Mouse (Mus musculus) kidney, embryonic 15.5 days (tissue): Measurements from ENCODE around the gene Stk11ip. TPM values are rescaled to one million over a fixed set of nuclear protein-coding genes. Genes with fewer than 3 reads are reported as not detected.

Source experiments
- ATAC-seq: fragments of 200-750 bp; cut with Nextera tagmentation; replicated peaks from 2 replicates; pipeline ENCODE4 v1.8.0; 2017; ENCODE audit warnings: moderate TSS enrichment; ENCODE audit not compliant: low FRiP score
- H3K27ac ChIP-seq: fragments of 300-500 bp; sonication (generic); 2 replicates; pipeline ENCODE4 v1.5.1; 2015; ENCODE audit warnings: mild to moderate bottlenecking, inconsistent platforms
- H3K27me3 ChIP-seq: fragments of 300-500 bp; sonication (generic); 2 replicates; pipeline ENCODE4 v1.6.1; 2015; ENCODE audit warnings: inconsistent platforms
- H3K36me3 ChIP-seq: fragments of 300-500 bp; sonication (generic); 2 replicates; pipeline ENCODE4 v1.6.1; 2015; ENCODE audit warnings: inconsistent platforms
- H3K4me1 ChIP-seq: fragments of 300-500 bp; sonication (generic); 2 replicates; pipeline ENCODE4 v1.6.1; 2015; ENCODE audit warnings: inconsistent platforms
- H3K4me2 ChIP-seq: fragments of 300-500 bp; sonication (generic); 2 replicates; pipeline ENCODE4 v1.6.1; 2015; ENCODE audit warnings: moderate library complexity, mild to moderate bottlenecking, inconsistent platforms
- H3K4me3 ChIP-seq: fragments of 300-500 bp; sonication (generic); replicated peaks from 2 replicates; pipeline ENCODE4 v1.5.1; 2015; ENCODE audit warnings: mild to moderate bottlenecking, inconsistent platforms
- H3K9ac ChIP-seq: fragments of 300-500 bp; sonication (generic); 2 replicates; pipeline ENCODE4 v1.6.1; 2015; ENCODE audit warnings: mild to moderate bottlenecking, inconsistent platforms
- H3K9me3 ChIP-seq: fragments of 300-500 bp; sonication (generic); replicated peaks from 2 replicates; pipeline ENCODE4 v1.6.1; 2016; ENCODE audit warnings: inconsistent platforms
- WGBS: fragments of 180-500 bp; shearing (Covaris S2); methylation state at CpG from one replicate; pipeline ENCODE4 v1.1.7; 2015; ENCODE audit warnings: mixed read lengths; 5-methylcytosine and 5-hydroxymethylcytosine counted together
- polyA plus RNA-seq: library from polyadenylated mRNA; unstranded; fragments of >200 nt; fragmentation: Nextera tagmentation; extraction: Ambion mirVana; gene quantifications from 2 replicates; pipeline ENCODE4 v1.2.1, GENCODE M21; 2015

Stk11ip gene
- polyA plus RNA-seq, 1 experiment from 2014 or later = 26.5 TPM

DNA sequence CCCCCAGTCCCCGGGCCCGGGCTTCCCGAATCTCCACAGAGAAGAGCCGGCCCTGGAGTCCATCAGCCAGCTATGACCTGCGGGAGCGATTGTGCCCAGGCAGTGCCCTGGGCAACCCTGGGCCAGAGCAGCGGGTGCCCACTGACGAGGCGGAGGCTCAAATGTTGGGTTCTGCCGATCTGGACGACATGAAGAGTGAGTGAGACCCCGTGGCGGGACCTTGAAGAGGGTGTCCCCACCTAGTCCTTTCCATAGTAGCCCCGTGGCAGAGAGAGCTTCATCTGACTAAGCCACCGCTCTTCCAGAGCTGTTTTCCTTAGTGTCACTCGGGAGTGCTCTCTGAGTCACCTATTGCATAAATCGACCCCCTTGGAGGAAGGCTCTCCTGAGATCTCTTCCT, 27.5 kb downstream of the Stk11ip start:
- peaks cover 48% of the 10 kb centered on the region for H3K36me3 ChIP-seq
- H3K27ac ChIP-seq = no peak overlapping the region
- H3K4me2 ChIP-seq = no peak overlapping the region
- H3K27me3 ChIP-seq = 0 out of 2 replicates have a peak, but pooled peaks cover 7% of the 10 kb centered on the region
- H3K9ac ChIP-seq = no peak overlapping the region
- H3K4me1 ChIP-seq = peaks cover 22% of the 10 kb centered on the region
- H3K4me3 ChIP-seq = no peak overlapping the region
- WGBS = 88% methylated on average over 17 of the region's 17 CpGs
- no peaks in the 10 kb centered on the region for H3K9me3 ChIP-seq
- ATAC-seq = no peak

DNA sequence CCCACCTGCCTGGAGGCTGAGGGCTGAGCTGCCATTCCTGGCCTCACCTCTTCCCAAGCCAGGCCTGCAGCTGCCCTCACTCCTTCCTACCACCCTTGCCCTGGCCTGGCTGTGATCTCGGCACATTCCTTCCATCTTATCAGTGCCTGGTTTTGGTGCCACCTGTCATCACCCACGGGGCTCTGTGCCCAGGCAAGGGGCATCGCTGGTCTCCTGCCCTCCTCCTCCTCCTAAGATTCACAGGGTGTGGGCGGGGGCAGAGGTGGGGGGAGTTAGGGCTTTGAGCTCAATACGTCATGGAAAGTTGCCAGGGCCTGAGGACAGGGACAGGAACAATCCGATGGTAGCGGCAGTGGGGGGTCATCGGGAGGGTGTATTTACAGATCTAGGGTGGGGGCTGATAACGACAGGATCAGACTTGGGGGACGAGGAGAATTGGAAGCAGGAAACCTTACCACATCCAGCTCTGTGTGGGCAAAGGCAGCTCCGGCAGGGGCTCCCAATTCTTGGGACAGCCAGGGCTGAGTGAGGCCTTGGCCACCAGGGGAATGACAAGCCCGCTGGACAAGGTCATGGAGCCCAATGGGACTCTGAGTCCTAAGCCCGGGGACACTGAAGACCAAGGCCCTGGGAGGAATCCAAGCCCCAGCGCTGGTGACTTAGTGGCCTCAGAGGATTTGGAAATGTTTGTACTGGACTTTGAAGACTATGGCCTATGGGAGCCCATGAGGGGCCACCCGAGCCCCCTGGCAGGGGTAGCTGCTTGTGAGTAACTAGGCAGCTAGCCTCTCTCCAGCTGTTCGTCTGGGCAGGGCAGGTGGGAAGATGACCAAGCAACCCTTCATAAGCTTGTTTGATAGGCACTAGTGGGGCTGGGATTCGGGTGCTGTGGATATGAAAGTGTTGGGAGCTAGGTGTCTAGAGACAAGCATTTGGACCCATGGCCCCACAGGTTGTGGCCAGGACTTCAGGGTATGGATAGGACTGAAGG, 28.3 kb downstream of the Stk11ip start:
- ATAC-seq = no peak
- Histone ChIP-seq H3K4me1 (peaks cover 22% of the 10 kb centered on the region), H3K27me3 (0 out of 2 replicates have a peak, but pooled peaks cover 7% of the 10 kb centered on the region), H3K9me3 (no peaks in the 10 kb centered on the region), H3K36me3 (peaks cover 55% of the 10 kb centered on the region), H3K9ac (no peak overlapping the region), H3K4me3 (no peak overlapping the region), H3K4me2 (no peak overlapping the region), H3K27ac (no peak overlapping the region)
- WGBS = 85% methylated on average over 17 of the region's 17 CpGs

DNA sequence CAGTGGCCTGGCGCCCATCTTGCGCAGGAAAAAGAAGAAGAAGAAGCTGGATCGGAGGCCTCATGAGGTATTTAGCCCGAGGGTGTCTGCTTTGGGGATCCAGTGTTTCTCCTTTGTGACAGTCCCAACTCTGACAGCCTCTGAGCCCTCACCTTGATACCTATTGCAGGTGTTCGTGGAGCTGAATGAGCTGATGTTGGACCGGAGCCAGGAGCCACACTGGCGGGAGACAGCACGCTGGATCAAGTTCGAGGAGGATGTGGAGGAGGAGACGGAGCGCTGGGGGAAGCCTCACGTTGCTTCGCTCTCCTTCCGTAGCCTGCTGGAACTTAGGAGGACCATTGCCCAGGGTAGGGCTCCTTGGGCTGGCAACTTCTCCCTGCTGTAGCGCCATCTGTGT, 29.3 kb downstream of the Stk11ip start:
- peaks cover 65% of the 10 kb centered on the region for H3K36me3 ChIP-seq

DNA sequence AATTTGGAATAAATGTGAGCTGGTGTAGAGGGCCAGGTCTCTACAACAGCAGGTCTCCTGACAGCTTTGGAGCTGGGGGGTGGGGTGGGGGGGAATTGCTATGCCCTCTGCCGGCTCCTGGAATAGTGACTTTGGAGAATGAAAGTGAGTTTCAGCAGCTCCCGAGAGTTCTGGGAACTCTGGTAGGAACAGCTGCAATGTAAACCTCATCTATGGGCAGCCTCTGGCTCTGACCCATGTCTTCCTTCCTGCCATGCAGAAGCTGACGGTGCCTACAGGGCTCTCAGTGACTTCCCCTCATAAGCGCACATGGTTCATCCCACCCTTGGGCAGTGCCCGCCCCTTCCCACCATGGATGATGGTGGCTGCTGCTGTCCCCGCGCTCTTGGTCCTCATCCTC, 34.4 kb downstream of the Stk11ip start:
- Histone ChIP-seq H3K9ac (no peak overlapping the region), H3K36me3 (peaks cover 66% of the 10 kb centered on the region), H3K27me3 (no peaks in the 10 kb centered on the region), H3K4me3 (no peak overlapping the region), H3K9me3 (no peaks in the 10 kb centered on the region), H3K27ac (no peak overlapping the region), H3K4me2 (no peak overlapping the region), H3K4me1 (peaks cover 15% of the 10 kb centered on the region)
- WGBS = 87% methylated on average over 7 of the region's 7 CpGs
- no peak for ATAC-seq

More for the DNA sequence above, 29.3 kb downstream of the Stk11ip start:
- H3K4me2 ChIP-seq = no peak overlapping the region
- 0 out of 2 replicates have a peak, but pooled peaks cover 7% of the 10 kb centered on the region for H3K27me3 ChIP-seq
- H3K27ac ChIP-seq = no peak overlapping the region
- WGBS = 74% methylated on average over 15 of the region's 15 CpGs
- H3K9me3 ChIP-seq = no peaks in the 10 kb centered on the region
- no peak overlapping the region for H3K4me3 ChIP-seq
- peaks cover 19% of the 10 kb centered on the region for H3K4me1 ChIP-seq
- ATAC-seq = no peak
- no peak overlapping the region for H3K9ac ChIP-seq

DNA sequence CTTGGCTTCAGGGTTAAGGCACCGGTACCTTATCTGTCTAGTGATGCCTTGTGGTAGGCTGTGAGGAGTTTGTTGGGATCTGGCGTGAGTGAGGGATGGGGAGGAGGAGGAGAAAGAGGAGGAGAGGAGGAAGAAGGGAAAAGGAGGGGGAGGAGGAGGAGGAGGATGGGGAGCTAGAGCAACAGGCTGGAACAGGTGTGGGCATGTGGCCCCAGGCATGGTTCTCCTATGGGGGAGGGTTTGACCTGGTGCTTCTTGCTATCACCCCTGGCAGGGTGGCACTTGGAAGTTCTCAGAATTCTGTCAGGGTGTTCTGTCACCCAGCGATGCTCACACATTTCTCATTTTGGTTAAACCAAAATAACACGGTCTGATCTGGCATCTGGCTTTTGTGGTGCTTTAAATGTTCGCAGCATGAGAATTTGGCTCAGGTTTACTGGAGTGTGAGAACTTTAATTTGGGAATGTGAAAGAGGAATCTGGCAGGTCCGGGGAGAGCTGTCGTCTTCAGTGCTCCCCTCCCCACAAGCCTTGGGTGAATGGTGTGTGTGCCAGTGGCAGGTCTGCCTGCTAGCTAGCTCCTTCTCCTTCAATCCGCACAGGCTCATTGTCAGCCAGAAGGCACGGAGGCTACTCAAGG, 34.9 kb downstream of the Stk11ip start:
- H3K9ac ChIP-seq = no peak overlapping the region
- H3K9me3 ChIP-seq = no peaks in the 10 kb centered on the region
- 84% methylated on average over 9 of the region's 9 CpGs for WGBS
- H3K27me3 ChIP-seq = no peaks in the 10 kb centered on the region
- no peak overlapping the region for H3K27ac ChIP-seq
- H3K4me2 ChIP-seq = no peak overlapping the region
- no peak for ATAC-seq
- H3K4me3 ChIP-seq = no peak overlapping the region
- H3K36me3 ChIP-seq = peaks cover 61% of the 10 kb centered on the region
- H3K4me1 ChIP-seq = peaks cover 16% of the 10 kb centered on the region

DNA sequence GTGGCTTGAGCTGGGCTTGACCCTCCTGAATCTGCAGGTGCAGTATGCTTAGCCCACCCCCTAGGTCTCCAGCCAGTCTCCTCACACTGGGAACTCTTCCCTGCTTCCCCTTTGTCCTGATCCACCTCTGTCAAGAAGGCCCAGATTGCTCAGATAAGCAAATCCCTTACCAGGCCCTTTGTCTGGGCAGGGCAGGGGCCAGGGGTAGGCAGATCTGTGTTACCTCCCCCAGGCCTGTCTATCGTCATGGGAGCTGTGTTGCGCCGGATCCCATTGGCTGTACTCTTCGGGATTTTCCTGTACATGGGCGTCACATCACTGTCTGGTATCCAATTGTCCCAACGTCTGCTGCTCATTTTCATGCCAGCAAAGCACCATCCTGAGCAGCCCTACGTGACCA, 35.7 kb downstream of the Stk11ip start:
- Histone ChIP-seq H3K27me3 (no peaks in the 10 kb centered on the region), H3K27ac (no peak overlapping the region), H3K4me1 (peaks cover 20% of the 10 kb centered on the region), H3K9me3 (no peaks in the 10 kb centered on the region), H3K4me2 (no peak overlapping the region), H3K36me3 (peaks cover 53% of the 10 kb centered on the region), H3K9ac (no peak overlapping the region), H3K4me3 (no peak overlapping the region)
- 90% methylated on average over 7 of the region's 7 CpGs for WGBS
- ATAC-seq = no peak

GRCm38 (mm10) chr1:75558388-75559178, 37.3 kb downstream of the Stk11ip start:
- Histone ChIP-seq H3K36me3 (peaks cover 38% of the 10 kb centered on the region), H3K4me3 (no peak overlapping the region), H3K9ac (no peak overlapping the region), H3K27me3 (no peaks in the 10 kb centered on the region), H3K27ac (peak overlapping the region; percentile 59), H3K9me3 (no peaks in the 10 kb centered on the region), H3K4me1 (peaks cover 20% of the 10 kb centered on the region), H3K4me2 (no peak overlapping the region)
- 84% methylated on average over 18 of the region's 18 CpGs for WGBS
- ATAC-seq = no peak

DNA sequence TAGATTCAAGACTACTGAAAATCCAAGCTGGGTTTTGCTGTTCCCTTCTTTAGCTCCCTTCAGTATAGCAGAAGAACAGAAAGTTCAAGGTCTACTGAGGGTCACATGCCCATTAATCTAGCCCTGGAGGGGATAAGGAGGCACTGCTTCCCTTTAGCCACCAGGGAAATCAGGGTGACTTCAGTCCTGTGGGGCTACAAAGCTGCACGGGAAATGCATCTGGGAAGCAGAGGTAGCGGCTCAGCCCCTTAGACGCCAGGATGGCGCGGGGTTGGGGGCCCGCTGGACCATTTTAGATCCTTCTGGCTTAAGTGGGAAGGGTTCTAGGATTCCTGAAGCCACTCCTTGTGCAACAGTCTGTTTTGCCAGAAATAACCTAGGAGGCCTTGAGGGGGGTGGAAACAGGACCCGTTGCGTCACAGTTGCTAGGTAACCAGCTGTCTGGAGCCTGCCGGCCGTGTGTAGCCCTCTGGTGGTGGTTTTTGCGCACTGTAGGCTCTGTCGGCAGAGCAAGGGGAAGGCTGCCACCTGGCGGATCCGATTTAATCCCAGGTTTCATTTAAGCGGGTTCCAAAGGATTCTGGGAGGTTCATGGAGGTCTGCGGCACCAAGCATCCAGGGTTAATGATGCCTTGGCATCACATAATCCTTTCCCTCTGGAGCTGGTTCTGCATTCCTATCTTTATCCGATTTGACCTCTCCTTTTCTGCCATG, 38.0 kb downstream of the Stk11ip start:
- H3K27me3 ChIP-seq = no peaks in the 10 kb centered on the region
- H3K36me3 ChIP-seq = peaks cover 30% of the 10 kb centered on the region
- H3K27ac ChIP-seq = peak overlapping the region; percentile 59
- H3K9me3 ChIP-seq = no peaks in the 10 kb centered on the region
- peak overlapping the region; percentile 19 for H3K4me3 ChIP-seq
- H3K4me2 ChIP-seq = peak overlapping the region; percentile 46
- peak; percentile 95 for ATAC-seq
- H3K4me1 ChIP-seq = peaks cover 20% of the 10 kb centered on the region
- WGBS = 4% methylated on average over 17 of the region's 17 CpGs
- peak overlapping the region; percentile 1; the same call in 1 of the 2 replicates for H3K9ac ChIP-seq

GRCm38 (mm10) chr1:75560206-75560913, 39.0 kb downstream of the Stk11ip start:
- no peaks in the 10 kb centered on the region for H3K9me3 ChIP-seq
- H3K4me3 ChIP-seq = no peak overlapping the region
- H3K27ac ChIP-seq = no peak overlapping the region
- H3K9ac ChIP-seq = 0 out of 2 replicates have a peak overlapping the region, but pooled peaks have one; percentile 1
- H3K4me2 ChIP-seq = no peak overlapping the region
- H3K4me1 ChIP-seq = peaks cover 20% of the 10 kb centered on the region
- 0 out of 2 replicates have a peak, but pooled peaks cover 6% of the 10 kb centered on the region for H3K27me3 ChIP-seq
- no peak for ATAC-seq
- H3K36me3 ChIP-seq = peaks cover 20% of the 10 kb centered on the region
- 81% methylated on average over 12 of the region's 12 CpGs for WGBS

DNA sequence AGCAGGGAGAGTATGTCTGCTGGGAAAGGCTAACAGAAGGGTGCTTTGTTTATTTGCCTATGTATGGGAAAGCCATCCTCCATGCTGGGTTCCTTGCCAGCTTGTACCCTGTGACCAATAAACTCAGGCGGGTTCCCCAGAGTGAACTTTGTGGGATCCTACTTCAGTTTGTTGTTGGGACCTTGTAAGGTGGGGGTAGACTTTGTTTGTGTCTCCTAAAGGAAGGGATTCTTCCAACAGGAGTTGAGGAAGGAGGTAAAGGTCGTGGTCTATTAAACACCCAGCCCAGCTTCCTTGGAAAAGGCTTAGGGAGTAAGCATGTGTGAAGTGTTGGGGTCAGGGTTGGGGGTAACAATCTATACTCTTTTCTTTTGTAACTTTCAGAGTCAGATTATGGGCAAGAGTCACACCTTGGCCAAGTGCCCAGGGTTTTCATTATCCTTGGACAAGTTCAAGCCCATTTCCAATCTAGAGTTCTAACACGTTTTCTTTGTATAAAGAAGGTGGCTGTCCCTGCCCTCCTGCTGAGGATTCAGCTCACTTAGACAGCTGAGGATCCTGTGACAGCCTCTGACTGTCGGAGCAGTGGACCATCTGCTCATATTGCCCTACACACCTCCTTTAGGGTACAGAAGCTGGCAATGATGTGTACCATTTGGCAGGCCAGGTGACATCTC, 40.0 kb downstream of the Stk11ip start:
- WGBS = 33% methylated on average over 4 of the region's 4 CpGs
- Histone ChIP-seq H3K9ac (no peak overlapping the region), H3K9me3 (no peaks in the 10 kb centered on the region), H3K4me1 (peaks cover 20% of the 10 kb centered on the region), H3K4me3 (no peak overlapping the region), H3K27me3 (0 out of 2 replicates have a peak, but pooled peaks cover 10% of the 10 kb centered on the region), H3K4me2 (no peak overlapping the region), H3K36me3 (peaks cover 14% of the 10 kb centered on the region; the same call in 1 of the 2 replicates), H3K27ac (no peak overlapping the region)
- no peak for ATAC-seq
